Mouse (Mus musculus): ENCODE measurements around the gene Cd164. TPM values are rescaled to one million over a fixed set of nuclear protein-coding genes. Genes with fewer than 3 reads are reported as not detected.

The Cd164 gene
- total RNA-seq, 2 experiments from 2014 or later = 133 to 157 TPM

GRCm38 (mm10) chr10:41538986-41539385 is 19.8 kb downstream of the Cd164 start:
- no peak overlapping the region for H3K4me3 ChIP-seq
- no peak for TF ChIP-seq CTCF (IDR thresholded peaks at IDR 0.05)
- intact Hi-C loops (cut with DNase I) = no loop called here
- DNase-seq = no peak
- no peak overlapping the region for H3K27ac ChIP-seq

- intact Hi-C loops (cut with DNase I) = no loop called here
- H3K4me3 ChIP-seq = no peak overlapping the region
- TF ChIP-seq CTCF (IDR thresholded peaks at IDR 0.05) = no peak
- H3K27ac ChIP-seq = no peak overlapping the region
- no peak for DNase-seq
These were observed 22.8 kb downstream of the Cd164 start for GRCm38 (mm10) chr10:41542057-41542456.

GRCm38 (mm10) chr10:41543439-41543838 is 24.2 kb downstream of the Cd164 start:
- TF ChIP-seq CTCF (IDR thresholded peaks at IDR 0.05) = no peak
- no peak overlapping the region for H3K27ac ChIP-seq
- H3K4me3 ChIP-seq = no peak overlapping the region
- intact Hi-C loops (cut with DNase I) = no loop called here
- no peak for DNase-seq

DNA sequence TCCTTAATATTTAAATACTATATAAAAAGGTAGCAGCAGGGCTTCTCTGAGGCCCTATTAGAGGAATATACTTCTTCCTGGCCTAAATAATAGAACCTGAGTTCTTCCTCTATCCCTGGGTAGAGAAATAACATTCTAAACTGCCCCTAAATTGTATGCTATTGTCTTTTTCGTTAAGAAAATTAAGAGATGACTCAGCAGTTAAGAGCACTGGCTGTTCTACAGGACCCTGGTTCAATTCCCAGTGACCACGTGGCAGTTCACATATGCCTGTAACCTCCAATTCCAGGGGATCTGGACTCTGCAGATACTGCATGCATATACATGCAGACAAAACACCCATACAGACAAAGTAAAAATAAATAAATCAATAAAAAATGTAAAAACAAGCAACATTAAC is 24.6 kb downstream of the Cd164 start:
- no peak for DNase-seq
- Histone ChIP-seq H3K27ac (no peak overlapping the region), H3K4me3 (no peak overlapping the region)
- no peak for TF ChIP-seq CTCF (IDR thresholded peaks at IDR 0.05)
- intact Hi-C loops (cut with DNase I) = no loop called here

DNA sequence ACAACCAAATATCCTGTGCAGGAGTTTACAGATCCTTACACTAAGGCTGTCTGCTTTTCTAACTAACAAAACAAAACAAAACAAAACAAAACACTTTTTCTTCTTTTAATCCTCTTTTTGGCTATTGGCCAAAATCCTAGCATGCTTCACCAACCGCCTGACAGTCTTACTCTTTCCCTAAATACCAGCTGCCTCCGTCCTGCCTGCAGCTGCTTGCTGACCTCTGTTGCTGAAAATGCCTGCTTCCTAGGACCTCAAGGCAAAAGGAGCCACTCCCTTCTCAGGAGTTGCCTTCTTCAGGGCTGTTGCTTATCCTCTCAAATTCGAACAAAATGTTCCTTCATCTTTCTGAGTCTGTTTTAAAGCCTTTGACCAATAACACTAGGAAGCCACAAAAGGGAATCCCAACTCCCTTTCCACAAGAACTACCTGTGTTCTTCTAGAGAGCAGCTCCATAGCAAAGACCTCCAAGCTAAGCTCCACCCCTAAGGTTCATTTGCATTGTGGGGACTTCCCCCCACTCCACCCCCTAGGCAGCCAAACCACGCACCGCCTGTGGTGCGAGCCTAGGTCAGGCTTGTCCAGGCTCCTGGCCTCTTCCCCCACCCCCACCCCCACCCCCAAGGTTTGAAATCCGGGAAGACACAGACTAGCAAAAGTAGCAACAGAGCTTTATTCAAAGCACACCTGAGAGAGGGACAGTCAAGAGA is 25.4 kb downstream of the Cd164 start:
- TF ChIP-seq CTCF (IDR thresholded peaks at IDR 0.05) = no peak
- intact Hi-C loops (cut with DNase I) = no loop called here
- no peak for DNase-seq
- Histone ChIP-seq H3K27ac (no peak overlapping the region), H3K4me3 (no peak overlapping the region)

DNA sequence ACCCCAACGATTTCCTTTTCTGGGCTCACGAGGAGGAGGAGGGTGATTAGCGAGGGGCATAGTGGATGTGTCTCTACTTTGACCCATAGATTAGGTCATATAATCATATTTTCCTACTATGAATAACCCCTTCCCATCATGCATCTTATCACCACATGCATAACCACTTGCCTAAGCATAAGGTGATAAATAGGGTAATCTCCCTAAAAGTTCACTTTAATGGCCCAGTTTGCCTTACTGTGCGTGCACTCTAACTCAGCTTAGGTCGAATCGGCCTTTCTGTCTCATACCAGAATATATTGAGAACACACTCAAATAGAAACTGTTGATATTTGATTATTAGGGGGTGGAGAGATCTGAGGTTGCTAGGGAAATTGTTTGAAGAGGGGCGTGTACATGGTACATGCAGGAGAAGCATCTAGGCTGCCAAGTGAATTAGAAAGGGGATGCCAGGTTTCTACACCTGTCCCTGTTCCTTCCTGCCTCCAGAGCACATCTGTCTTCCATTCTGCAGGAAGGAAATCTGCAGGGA is 26.1 kb downstream of the Cd164 start:
- DNase-seq = no peak
- Histone ChIP-seq H3K27ac (no peak overlapping the region), H3K4me3 (no peak overlapping the region)
- intact Hi-C loops (cut with DNase I) = no loop called here
- no peak for TF ChIP-seq CTCF (IDR thresholded peaks at IDR 0.05)

GRCm38 (mm10) chr10:41546396-41547165 is 27.4 kb downstream of the Cd164 start:
- no peak overlapping the region for H3K4me3 ChIP-seq
- intact Hi-C loops (cut with DNase I) = no loop called here
- H3K27ac ChIP-seq = no peak overlapping the region
- DNase-seq = peak; percentile 54
- no peak for TF ChIP-seq CTCF (IDR thresholded peaks at IDR 0.05)

DNA sequence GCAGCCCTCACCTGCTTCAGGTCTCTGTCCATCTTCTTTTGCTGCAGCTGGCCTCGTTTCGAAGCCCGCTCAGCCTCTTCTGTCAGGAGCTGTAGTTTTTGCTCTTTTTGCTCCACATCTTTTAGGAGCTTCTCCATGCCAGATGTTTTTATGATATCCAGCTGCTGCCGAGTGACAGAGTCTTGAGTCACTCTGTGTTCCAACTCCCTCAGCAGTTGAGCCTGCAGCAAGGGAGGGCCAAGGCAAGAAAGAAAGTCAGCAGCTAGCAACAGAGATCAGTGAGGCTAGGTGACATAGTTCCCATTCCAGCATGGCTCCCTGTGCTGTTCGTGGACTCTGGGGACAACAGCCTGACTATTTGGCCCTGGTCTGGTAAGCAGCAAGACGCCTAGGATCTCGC is 31.5 kb downstream of the Cd164 start:
- TF ChIP-seq CTCF (IDR thresholded peaks at IDR 0.05) = no peak
- peak; percentile 29 for DNase-seq
- Histone ChIP-seq H3K27ac (peak overlapping the region; percentile 54), H3K4me3 (no peak overlapping the region)
- intact Hi-C loops (cut with DNase I) = no loop called here

DNA sequence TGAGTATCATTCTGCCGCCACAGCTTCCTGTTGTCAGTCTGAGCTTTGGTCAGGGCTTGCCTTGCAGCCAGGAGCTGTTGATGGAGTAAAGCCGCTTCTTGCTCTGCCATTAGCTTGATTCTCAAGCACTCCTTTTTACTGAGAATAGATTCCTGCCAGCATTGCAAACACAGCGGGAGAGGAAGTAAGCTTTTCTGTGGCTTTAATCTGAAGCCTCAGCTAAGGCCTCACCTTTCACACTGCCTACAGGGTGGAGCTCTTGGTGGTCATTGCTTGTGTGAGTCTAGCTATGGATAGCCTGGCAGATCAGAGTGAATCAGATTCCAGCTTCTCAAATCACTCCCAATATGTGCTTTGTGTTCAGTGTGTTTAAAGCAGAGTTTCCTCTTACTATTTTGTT is 33.1 kb downstream of the Cd164 start:
- intact Hi-C loops (cut with DNase I) = no loop called here
- H3K27ac ChIP-seq = peak overlapping the region; percentile 85

DNA sequence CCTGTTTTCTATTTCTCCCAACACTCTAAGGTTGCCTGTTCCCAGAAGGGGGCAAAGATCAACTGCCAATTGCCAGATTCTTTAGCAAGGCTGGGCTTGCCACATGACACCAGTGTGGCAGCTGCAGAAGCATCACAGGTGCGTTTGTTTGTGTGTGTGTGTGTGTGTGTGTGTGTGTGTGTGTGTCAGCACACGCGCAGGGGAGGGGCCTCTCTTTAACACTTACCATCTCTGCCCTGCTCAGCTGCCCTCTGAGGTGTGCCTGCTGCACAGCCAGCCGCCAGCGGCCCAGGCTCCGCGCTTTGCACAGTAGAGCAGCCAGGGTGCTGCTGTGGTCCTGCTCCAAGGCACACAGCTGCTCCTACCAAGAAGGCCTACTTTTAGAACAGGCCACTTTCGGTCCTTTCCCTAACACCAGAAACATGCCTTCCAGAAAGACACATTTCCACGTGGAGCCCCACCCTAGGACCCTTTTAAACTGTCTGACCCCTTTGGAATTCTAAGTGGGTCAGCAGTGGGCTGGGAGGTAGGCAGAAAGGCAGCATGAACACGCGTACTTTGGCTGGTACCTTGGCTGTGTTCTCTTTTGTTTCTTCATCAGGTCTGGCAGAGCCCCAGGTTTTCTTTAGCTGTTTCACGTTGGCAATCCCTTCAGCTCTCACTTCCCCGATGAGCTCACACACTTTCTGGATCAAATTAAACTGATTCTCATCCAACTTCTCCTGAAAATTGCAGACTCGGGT is 33.8 kb downstream of the Cd164 start:
- peak overlapping the region; percentile 85 for H3K27ac ChIP-seq
- intact Hi-C loops (cut with DNase I) = no loop called here
- no peak for TF ChIP-seq CTCF (IDR thresholded peaks at IDR 0.05)
- H3K4me3 ChIP-seq = peak overlapping the region; percentile 37
- peak; percentile 65 for DNase-seq

More for the DNA sequence above, 33.1 kb downstream of the Cd164 start:
- no peak overlapping the region for H3K4me3 ChIP-seq
- DNase-seq = no peak
- TF ChIP-seq CTCF (IDR thresholded peaks at IDR 0.05) = no peak

DNA sequence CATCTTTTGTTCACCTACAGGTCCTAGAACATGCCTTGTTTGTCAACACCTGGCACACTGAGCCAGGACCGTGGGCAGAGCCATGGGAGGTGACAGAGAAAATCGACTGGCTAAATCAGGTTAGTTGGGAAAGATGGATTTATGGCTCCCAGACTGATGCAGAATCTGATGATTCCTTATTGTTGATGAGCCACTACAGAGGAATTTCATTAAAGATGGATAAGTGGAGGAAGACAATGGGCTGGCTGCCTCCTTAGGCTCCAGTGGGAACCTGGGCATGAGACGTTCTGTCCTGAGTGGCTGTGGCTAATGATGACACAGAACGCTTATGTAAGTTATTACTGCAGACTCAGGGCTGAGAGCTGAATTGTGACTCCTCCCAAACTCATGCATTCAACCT is 34.5 kb downstream of the Cd164 start:
- DNase-seq = no peak
- intact Hi-C loops (cut with DNase I) = no loop called here
- Histone ChIP-seq H3K27ac (peak overlapping the region; percentile 85), H3K4me3 (no peak overlapping the region)
- no peak for TF ChIP-seq CTCF (IDR thresholded peaks at IDR 0.05)

GRCm38 (mm10) chr10:41555081-41555480 is 35.9 kb downstream of the Cd164 start:
- intact Hi-C loops (cut with DNase I) = no loop called here
- no peak for DNase-seq
- no peak overlapping the region for H3K4me3 ChIP-seq
- no peak for TF ChIP-seq CTCF (IDR thresholded peaks at IDR 0.05)
- no peak overlapping the region for H3K27ac ChIP-seq

- Histone ChIP-seq H3K27ac (no peak overlapping the region), H3K4me3 (no peak overlapping the region)
- no peak for DNase-seq
- intact Hi-C loops (cut with DNase I) = no loop called here
- no peak for TF ChIP-seq CTCF (IDR thresholded peaks at IDR 0.05)
These were observed 39.2 kb downstream of the Cd164 start for GRCm38 (mm10) chr10:41558401-41558800.
